Mouse (Mus musculus) MEL (cell line): ENCODE measurements around the gene Rnf8. TPM values are rescaled to one million over a fixed set of nuclear protein-coding genes. Genes with fewer than 3 reads are reported as not detected.

Source experiments
- DNase-seq: peaks from one replicate; pipeline ENCODE4 v3.0.0; 2011; ENCODE audit warnings: low read depth, low spot score
- H3K27ac ChIP-seq: 2 replicates; pipeline ENCODE4 v1.5.1; 2012; ENCODE audit warnings: low read depth, mild to moderate bottlenecking, control low read depth, low read length, moderate library complexity; ENCODE audit not compliant: control insufficient read depth
- H3K27me3 ChIP-seq, 2 experiments: fragments of 150-350 bp in 1 of 2; sonication (generic) in 1 of 2; 2 replicates each; pipeline ENCODE4 v1.6.1; 2012; ENCODE audit warnings: low read length in 2 of 2, mild to moderate bottlenecking in 2 of 2, improper control_type of control experiment in 1 of 2, moderate library complexity in 1 of 2; ENCODE audit not compliant: insufficient read depth in 2 of 2, control insufficient read depth in 1 of 2
- H3K36me3 ChIP-seq, 2 experiments: 2 replicates each; pipeline ENCODE4 v1.6.1; 2012 to 2014; ENCODE audit warnings: low read length in 2 of 2, improper control_type of control experiment in 1 of 2, inconsistent platforms in 1 of 2, mild to moderate bottlenecking in 1 of 2; ENCODE audit not compliant: insufficient read depth in 2 of 2, control insufficient read depth in 1 of 2
- H3K4me1 ChIP-seq, 2 experiments: fragments of 150-350 bp in 1 of 2; sonication (generic) in 1 of 2; 2 replicates each; pipeline ENCODE4 v1.6.1; 2012; ENCODE audit warnings: low read length in 2 of 2, improper control_type of control experiment in 1 of 2, mild to moderate bottlenecking in 1 of 2; ENCODE audit not compliant: insufficient read depth in 2 of 2, control insufficient read depth in 1 of 2
- H3K4me3 ChIP-seq, 2 experiments: fragments of 150-350 bp in 1 of 2; sonication (generic) in 1 of 2; 2 replicates each; pipeline ENCODE4 v1.5.1; 2012; ENCODE audit warnings: low read depth in 2 of 2, low read length in 2 of 2, mild to moderate bottlenecking in 2 of 2, moderate library complexity in 2 of 2, control low read depth in 1 of 2, improper control_type of control experiment in 1 of 2; ENCODE audit not compliant: control insufficient read depth in 1 of 2, insufficient read depth in 1 of 2
- H3K79me2 ChIP-seq: 2 replicates; pipeline ENCODE4 v1.6.1; 2012; ENCODE audit warnings: mild to moderate bottlenecking, low read length, moderate library complexity; ENCODE audit not compliant: control insufficient read depth, poor library complexity, insufficient read depth
- H3K9ac ChIP-seq: 2 replicates; pipeline ENCODE4 v1.6.1; 2012; ENCODE audit warnings: low read depth, mild to moderate bottlenecking, control low read depth, low read length, moderate library complexity; ENCODE audit not compliant: control insufficient read depth, poor library complexity, severe bottlenecking
- H3K9me3 ChIP-seq: fragments of 150-350 bp; sonication (generic); replicated peaks from 2 replicates; pipeline ENCODE4 v1.6.1; 2012; ENCODE audit warnings: mild to moderate bottlenecking, low read length, improper control_type of control experiment, moderate library complexity; ENCODE audit not compliant: insufficient read depth
- BHLHE40 ChIP-seq: IDR thresholded peaks from 2 replicates; pipeline ENCODE4 v1.6.1; 2012; ENCODE audit warnings: low read depth, mild to moderate bottlenecking, inconsistent platforms, low read length, improper control_type of control experiment, borderline replicate concordance
- CHD1 ChIP-seq: IDR thresholded peaks from 2 replicates; pipeline ENCODE4 v1.6.1; 2012; ENCODE audit warnings: low read depth, mild to moderate bottlenecking, inconsistent platforms, low read length, improper control_type of control experiment
- CHD2 ChIP-seq: IDR thresholded peaks from 2 replicates; pipeline ENCODE4 v1.6.1; 2011; ENCODE audit warnings: low read length, improper control_type of control experiment
- CTCF ChIP-seq, 3 experiments: IDR thresholded peaks in 2 of 3; conservative IDR thresholded peaks in 1 of 3; 2 replicates each; pipeline ENCODE4 v1.5.1; 2011 to 2012; ENCODE audit warnings: low read length in 3 of 3, low read depth in 2 of 3, mild to moderate bottlenecking in 2 of 3, improper control_type of control experiment in 1 of 3, inconsistent platforms in 1 of 3, mixed read lengths in 1 of 3, moderate library complexity in 1 of 3; ENCODE audit not compliant: control insufficient read depth in 1 of 3, insufficient read depth in 1 of 3, poor library complexity in 1 of 3, severe bottlenecking in 1 of 3
- ELF1 ChIP-seq: IDR thresholded peaks from 2 replicates; pipeline ENCODE4 v1.6.1; 2014; ENCODE audit warnings: low read depth, mild to moderate bottlenecking, inconsistent platforms, low read length, improper control_type of control experiment, moderate library complexity
- MAFK ChIP-seq: IDR thresholded peaks from 2 replicates; pipeline ENCODE4 v1.6.1; 2011; ENCODE audit warnings: low read depth, mild to moderate bottlenecking, low read length, improper control_type of control experiment, borderline replicate concordance
- MEF2A ChIP-seq: IDR thresholded peaks from 2 replicates; pipeline ENCODE4 v1.6.1; 2014; ENCODE audit warnings: low read depth, mild to moderate bottlenecking, inconsistent platforms, low read length, improper control_type of control experiment; ENCODE audit not compliant: poor library complexity, insufficient replicate concordance, severe bottlenecking; ENCODE audit errors: extremely low read depth
- MXI1 ChIP-seq: IDR thresholded peaks from 2 replicates; pipeline ENCODE4 v1.6.1; 2011; ENCODE audit warnings: mild to moderate bottlenecking, low read depth, low read length, improper control_type of control experiment
- MYB ChIP-seq: IDR thresholded peaks from 2 replicates; pipeline ENCODE4 v1.6.1; 2011; ENCODE audit warnings: mild to moderate bottlenecking, low read depth, low read length, improper control_type of control experiment
- NELFE ChIP-seq: IDR thresholded peaks from 2 replicates; pipeline ENCODE4 v1.6.1; 2011; ENCODE audit warnings: low read depth, low read length, improper control_type of control experiment
- POLR2AphosphoS2 ChIP-seq: IDR thresholded peaks from 2 replicates; pipeline ENCODE4 v1.6.1; 2011; ENCODE audit warnings: low read length, improper control_type of control experiment
- POLR2AphosphoS5 ChIP-seq: IDR thresholded peaks from 2 replicates; pipeline ENCODE4 v1.6.1; 2012; ENCODE audit warnings: low read depth, borderline replicate concordance, mild to moderate bottlenecking, inconsistent platforms, low read length, moderate library complexity, mixed read lengths
- RAD21 ChIP-seq: IDR thresholded peaks from 2 replicates; pipeline ENCODE4 v1.6.1; 2011; ENCODE audit warnings: mild to moderate bottlenecking, low read depth, low read length, improper control_type of control experiment
- ZC3H11A ChIP-seq: IDR thresholded peaks from 2 replicates; pipeline ENCODE4 v1.6.1; 2012; ENCODE audit warnings: low read depth, mild to moderate bottlenecking, inconsistent platforms, low read length, improper control_type of control experiment
- ZKSCAN1 ChIP-seq: IDR thresholded peaks from 2 replicates; pipeline ENCODE4 v1.6.1; 2012; ENCODE audit warnings: low read depth, mild to moderate bottlenecking, inconsistent platforms, low read length, improper control_type of control experiment, moderate library complexity
- ZNF384 ChIP-seq: IDR thresholded peaks from 2 replicates; pipeline ENCODE4 v1.6.1; 2012; ENCODE audit warnings: low read depth, mild to moderate bottlenecking, inconsistent platforms, low read length, improper control_type of control experiment
- polyA plus RNA-seq, 2 experiments: library from polyadenylated mRNA; stranded (reverse) in 1 of 2; unstranded in 1 of 2; fragments of >175 nt in 1 of 2; fragments of >200 nt in 1 of 2; gene quantifications; 2 replicates each; pipeline versions ENCODE4 v1.2.1 to v1.2.4; 2012; ENCODE audit warnings: low replicate concordance in 2 of 2, low read depth in 1 of 2; ENCODE audit not compliant: insufficient read length in 2 of 2, insufficient read depth in 1 of 2, missing spikeins in 1 of 2
- total RNA-seq: library from RNA; depleted of rRNA; stranded (reverse); fragments of 300-350 nt; gene quantifications from 2 replicates; pipeline ENCODE4 v1.2.3, GENCODE M21; 2012

Rnf8 gene
- total and polyA plus RNA-seq, 3 experiments: 40.3 to 49.2 TPM; not detected in 1

DNA sequence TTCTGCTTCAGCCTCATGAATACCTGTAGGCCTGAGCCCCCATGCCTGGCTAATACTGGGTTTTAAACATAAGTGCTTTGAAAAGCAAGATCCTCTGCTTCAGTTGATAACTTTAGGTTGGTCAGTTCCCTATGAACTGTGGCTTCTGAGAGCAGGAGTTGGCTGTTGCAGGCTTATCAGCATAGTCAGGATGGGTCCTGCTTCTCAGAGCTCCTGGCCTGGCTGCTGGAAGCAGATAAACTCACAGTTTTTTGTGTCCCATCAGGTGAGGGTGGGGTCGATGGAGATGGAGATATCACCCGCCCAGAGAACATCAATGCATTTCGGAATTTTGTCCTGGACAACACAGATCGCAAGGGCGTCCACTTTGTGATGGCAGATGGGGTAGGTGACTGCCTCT, 72.2 kb downstream of the Rnf8 start (continued):
- TF ChIP-seq CHD2 (no peak), MXI1 (no peak), NELFE (no peak), ZKSCAN1 (no peak), ZC3H11A (no peak), BHLHE40 (0 out of 2 replicates have a peak, but pooled peaks have one; percentile 7), CTCF (IDR thresholded peaks at IDR 0.05 in 2 of 3, conservative IDR thresholded peaks at IDR 0.05 in 1 of 3; ENCODE audit: control insufficient read depth in 1 of 3, insufficient read depth in 1 of 3, low read depth in 2 of 3, low read length in 3 of 3, poor library complexity in 1 of 3, severe bottlenecking in 1 of 3) (no peak), CHD1 (no peak)

DNA sequence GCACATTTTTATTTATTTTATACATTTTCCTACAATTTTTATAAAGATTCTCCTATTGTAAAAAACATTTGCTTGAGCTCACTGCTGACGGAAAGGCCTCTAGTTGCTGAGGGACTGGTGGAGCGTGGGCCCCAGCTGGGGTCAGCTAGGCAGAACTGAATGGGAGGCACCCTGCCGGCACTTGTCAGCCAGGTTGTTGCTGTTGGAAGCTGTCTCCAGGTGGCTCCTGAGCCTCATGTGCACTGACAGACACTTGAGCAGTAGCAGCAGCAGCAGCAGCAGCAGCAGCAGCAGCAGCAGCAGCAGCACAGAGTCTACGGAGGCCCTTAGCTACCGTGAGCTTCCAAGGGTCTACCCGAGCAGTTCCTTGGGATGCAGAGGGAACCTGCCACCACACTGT, 72.8 kb downstream of the Rnf8 start:
- Histone ChIP-seq H3K9me3 (no peaks in the 10 kb centered on the region), H3K36me3 (peaks cover 30 to 67% of the 10 kb centered on the region in 2 experiments), H3K79me2 (no peaks in the 10 kb centered on the region; the same call in 1 of the 2 replicates), H3K4me1 (peaks cover 26 to 49% of the 10 kb centered on the region in 2 experiments), H3K9ac (no peak overlapping the region), H3K4me3 (no peak overlapping the region), H3K27ac (peak overlapping the region; percentile 7; the same call in 1 of the 2 replicates), H3K27me3 (no peaks in the 10 kb centered on the region)
- TF ChIP-seq BHLHE40 (no peak), RAD21 (no peak), POLR2AphosphoS2 (no peak), CTCF (IDR thresholded peaks at IDR 0.05 in 2 of 3, conservative IDR thresholded peaks at IDR 0.05 in 1 of 3; ENCODE audit: control insufficient read depth in 1 of 3, insufficient read depth in 1 of 3, low read depth in 2 of 3, low read length in 3 of 3, poor library complexity in 1 of 3, severe bottlenecking in 1 of 3) (no peak), MEF2A (no peak), MAFK (no peak), MYB (no peak), POLR2AphosphoS5 (no peak), ELF1 (no peak), CHD2 (no peak), ZNF384 (no peak)
- no peak for DNase-seq

DNA sequence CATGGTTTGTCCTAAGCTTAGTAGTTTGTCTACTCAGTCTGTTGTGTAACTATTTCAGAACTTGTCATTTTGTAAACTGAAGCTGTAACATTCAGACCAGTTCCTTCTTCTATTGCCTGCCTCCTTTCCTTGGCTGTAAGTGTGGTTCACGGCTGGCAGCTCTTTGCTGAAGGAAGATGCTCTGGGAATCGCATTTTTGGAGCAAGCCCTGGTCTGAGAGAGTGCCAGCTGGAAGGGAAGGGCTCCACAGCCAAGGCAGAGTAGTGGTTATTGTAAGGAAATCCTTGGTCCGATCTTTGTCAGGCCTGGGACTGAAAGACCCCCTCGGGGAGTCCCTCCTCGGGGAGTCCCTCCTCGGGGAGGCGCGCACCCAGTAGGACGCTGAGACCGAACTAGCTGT, 74.0 kb downstream of the Rnf8 start:
- no peak overlapping the region for H3K4me3 ChIP-seq
- H3K79me2 ChIP-seq: no peaks in the 10 kb centered on the region; the same call in 1 of the 2 replicates
- no peaks in the 10 kb centered on the region for H3K27me3 ChIP-seq
- H3K4me1 ChIP-seq: peaks cover 34 to 56% of the 10 kb centered on the region in 2 experiments
- TF ChIP-seq ZKSCAN1: no peak
- DNase-seq: no peak
- peaks cover 24 to 74% of the 10 kb centered on the region in 2 experiments for H3K36me3 ChIP-seq
- no peak overlapping the region for H3K9ac ChIP-seq
- H3K27ac ChIP-seq: no peak overlapping the region
- no peaks in the 10 kb centered on the region for H3K9me3 ChIP-seq
